Mouse (Mus musculus) lung, postnatal 14 days (tissue): ENCODE measurements around the gene Gm19684.
"Not testable (repeated sequence)": the region's sequence is repeated elsewhere in the genome, so short reads cannot be mapped to it uniquely, and the experiment has no call there.

Experiments used
- DNase-seq: peaks from one replicate; pipeline ENCODE4 v3.0.0; 2021

The Gm19684 gene

DNA sequence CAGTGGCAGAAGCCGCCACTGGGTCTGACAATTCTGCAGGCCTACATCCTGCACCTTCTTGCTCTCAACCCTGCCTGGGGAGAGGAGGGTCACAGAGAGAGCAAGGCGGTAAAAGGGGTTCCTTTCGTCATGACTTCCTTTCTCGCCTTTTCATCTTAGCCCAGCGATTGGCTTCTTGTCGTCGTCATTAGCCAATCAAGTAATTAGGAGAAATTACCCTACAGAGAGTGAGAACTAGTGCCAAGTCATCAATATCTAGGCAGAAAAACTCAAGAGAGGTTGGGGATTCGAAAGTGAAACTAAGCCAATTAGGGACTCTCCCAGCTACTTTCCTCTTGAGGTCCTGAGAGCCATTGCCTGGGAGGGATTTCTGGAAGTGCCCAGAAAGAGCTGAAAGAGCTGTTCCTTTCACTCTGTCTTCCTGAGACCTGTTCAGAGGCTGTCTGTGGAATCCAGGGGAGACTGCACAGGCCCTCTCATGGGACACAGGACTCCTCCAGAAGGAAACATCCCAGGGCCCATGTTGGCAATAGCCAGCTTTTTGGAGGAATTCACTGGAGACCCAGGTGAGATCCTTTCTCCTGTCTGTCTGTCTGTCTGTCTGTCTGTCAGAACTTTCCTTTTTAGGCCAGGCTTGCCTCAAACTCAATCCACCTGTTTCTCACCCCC is at the start of gene Gm19684:
Gm19684 (plus strand) TSS at position 327 of the 669 bp plus-strand sequence.
- DNase-seq, result peak; percentile 57

DNA sequence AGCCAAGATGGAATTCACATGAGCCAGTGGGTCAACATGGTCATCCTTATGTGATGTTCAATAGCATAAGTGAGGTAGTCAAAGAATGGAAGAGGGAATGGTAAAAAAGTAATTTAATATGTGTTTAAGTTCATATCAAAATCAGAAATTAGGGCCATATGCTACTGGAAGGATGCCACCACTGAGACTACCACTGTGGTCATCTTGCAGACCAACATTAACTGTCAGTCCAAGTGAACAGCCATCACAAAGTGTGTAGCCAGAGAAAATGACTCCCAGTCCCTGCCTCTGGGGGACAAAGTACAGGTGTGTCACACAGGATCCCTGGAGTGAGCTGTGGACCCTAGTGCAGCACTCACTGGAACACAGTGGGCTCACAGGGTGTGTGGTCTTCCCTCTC is 39.6 kb upstream of the Gm19684 start:
- not testable (repeated sequence) for DNase-seq

DNA sequence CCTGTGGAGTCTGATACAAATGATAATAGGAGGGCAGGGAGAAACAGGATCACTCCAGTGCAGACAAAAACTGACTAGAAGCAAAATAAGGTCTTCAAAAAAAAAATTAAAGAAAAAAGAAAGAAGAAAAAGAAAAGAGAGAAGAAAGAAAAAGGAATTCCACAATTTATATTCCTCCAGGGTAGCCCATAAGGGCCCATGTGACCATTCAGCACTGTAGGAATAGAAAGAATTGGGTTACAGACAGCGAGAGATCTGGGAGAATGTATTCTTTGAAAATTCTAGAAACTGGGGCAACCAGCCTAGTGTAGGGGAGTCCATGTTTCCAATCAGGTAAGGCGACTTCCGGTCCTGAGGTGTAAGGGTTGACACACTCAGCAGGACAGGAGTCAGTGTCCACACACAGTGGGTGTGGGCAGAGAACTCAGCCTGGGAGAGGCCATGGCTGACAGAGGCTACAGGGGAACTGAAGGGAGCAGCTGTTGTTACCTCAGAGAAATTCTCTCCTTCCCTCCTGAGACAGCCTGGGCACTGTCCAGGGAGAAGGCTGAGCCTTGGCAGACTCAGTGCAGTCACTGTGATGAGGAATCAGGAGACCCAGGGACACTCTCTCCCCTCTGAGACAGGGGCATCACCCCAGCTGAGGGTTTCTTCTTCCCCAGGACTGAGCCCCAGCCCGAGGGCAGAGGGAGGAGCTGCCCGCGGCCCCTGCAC is 38.8 kb upstream of the Gm19684 start:
- not testable (repeated sequence) for DNase-seq

DNA sequence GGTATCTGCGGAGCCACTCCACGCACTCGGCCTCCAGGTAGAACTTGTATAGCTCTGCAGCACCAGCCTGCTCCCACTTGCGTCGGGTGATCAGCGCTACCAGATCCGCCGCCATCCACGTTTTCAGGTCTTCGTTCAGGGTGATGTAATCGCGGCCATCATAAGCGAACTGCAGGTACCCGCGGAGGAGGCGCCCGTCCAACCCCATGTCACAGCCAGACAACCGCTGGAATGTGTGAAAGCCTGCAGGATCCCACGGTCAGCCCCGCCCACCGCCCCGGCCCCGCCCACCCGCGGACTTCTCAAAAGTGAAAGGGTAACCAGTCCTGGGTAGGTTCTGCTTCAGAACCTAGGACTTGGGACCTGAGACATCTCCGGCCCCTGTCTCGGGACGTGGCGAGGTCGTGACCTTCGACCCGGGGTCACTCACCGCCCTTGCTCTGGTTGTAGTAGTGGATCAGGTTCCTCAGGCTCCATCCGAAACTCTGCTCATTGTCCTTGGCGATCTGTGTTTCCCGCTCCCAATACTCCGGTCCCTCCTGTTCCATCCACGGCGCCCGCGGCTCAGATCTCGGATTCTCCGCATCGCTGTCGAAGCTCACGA is 38.1 kb upstream of the Gm19684 start:
- peak; percentile 6 for DNase-seq

DNA sequence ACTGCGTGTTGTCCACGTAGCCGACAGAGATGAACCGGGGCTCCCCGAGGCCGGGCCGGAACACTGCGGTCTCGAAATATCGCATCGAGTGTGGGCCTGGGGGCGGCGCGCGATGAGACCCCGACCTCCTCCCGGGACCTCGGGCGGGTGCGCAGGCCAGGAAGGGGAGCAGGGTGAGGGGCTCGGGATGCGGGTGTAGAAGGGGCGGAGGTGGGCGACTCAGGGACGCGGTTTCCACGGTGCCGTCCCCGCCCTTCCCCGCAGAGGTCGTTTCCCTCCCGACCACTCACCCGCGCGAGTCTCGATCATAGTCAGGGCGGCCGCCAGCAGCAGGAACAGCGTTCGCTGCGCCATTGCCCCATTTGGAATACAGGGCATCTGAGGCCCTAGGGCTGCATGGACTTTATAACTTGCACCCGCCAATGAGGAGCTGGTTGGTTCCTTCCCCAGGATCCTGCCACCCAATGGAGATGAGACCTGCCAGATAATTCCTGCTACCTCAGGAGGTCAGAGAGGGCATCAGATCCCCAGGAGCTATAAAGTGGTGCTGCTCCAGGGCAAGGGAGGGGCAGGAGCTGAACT is 37.5 kb upstream of the Gm19684 start:
- DNase-seq, result no peak

DNA sequence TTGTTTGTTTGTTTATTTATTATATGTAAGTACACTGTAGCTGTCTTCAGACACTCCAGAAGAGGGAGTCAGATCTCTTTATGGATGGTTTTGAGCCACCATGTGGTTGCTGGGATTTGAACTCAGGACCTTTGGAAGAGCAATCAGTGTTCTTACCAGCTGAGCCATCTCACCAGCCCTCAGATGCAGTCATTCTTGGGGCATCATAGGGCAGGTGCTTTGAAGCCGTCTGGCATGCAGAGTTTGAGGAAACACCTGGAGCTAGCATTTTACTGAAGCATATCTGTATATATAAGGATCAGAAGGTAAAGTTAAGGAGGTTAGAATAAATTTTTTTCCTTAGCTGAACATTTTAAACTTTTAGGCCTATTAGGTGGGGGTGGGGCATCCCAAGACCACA is 35.5 kb upstream of the Gm19684 start:
- DNase-seq, result not testable (repeated sequence)

DNA sequence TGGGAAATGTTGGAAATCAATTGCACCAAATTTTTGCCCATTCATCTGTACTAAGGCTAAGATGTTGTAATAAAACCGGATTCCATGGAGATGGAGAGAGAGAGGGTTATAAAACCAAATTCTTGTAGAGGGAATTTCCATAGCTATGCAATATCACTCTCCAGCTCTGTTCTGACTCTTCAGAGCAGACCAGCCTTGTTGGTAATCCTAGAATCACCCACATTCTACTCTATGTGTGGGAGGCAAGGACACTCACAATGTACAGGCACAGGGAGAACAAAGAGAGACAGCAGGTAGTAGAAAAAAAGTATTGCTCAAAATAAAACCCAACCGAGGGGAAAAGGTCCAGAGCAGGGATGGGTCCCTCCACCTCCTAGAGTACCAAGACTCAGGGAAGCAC is 29.5 kb upstream of the Gm19684 start:
- not testable (repeated sequence) for DNase-seq

DNA sequence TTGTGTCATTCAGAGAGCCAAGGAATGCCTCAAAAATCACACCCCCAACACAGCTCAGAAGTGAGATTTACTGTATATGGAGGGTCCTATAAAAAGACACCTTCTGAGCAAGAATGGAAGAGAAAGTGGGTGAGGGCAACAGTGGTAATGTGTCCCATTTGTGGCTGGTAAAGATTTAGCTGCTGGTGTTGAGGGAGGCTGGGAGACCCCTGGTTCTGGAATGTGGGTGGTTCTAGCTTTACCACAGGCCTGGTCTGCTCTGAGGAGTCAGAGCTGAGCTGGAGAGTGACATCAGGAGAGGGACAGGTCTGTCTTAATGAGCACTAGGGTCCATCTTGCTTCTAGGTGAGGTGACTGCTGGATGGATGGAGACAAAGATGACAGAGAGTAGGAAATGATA is 29.0 kb upstream of the Gm19684 start:
- not testable (repeated sequence) for DNase-seq

DNA sequence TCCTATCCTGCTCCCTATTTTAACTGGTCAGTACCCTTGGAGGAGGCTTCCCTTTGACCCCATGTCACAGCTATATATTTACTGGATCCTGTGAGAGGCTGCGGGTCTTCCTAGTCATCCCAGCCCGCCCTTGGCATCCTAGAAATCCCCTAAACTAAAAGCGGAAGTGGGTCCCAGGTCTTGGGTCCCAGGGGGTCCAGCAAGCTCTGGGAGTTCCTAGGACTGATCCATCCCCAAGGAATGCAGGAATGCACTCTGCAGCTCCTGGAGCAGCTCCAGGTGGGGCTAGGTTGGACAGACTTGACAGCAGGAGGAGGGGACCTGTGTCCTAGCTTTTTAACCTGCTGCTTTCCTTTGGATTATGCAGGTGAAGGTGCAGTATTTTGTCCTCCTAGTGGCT is 27.5 kb upstream of the Gm19684 start:
- DNase-seq, result no peak

DNA sequence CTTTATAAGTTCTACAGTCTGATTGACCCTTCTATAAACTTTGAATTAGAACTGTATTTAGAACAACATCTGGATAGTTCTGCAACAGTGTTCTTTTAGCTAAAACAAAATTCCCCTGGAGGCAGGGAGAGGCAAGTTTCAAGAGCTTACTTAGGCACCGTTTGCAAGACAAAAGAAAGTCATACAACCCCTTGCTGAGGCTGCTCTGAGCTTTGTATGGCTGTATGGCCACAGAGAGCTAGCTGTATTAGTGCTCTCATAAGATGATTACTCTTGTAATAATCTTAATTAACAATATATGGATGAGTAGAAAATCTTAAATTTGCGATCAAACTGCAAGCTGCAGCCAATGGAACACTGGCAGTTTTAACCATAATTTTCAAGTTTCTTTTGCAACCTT is 21.9 kb upstream of the Gm19684 start:
- DNase-seq, result not testable (repeated sequence)

DNA sequence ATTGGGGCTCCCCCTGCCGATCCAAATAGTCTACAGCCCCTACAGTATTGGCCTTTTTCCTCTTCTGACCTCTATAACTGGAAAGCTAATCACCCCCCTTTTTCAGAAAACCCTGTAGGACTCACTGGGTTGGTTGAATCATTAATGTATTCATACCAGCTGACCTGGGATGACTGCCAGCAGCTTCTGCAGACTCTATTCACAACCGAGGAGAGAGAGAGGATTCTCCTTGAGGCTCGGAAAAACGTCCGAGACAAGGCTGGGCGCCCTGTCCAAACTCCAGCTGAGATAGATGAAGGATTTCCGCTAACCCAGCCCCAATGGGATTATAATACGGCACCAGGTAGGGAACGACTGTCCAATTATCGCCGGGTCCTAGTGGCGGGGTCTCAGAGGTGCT is 19.4 kb upstream of the Gm19684 start:
- DNase-seq, result not testable (repeated sequence)

DNA sequence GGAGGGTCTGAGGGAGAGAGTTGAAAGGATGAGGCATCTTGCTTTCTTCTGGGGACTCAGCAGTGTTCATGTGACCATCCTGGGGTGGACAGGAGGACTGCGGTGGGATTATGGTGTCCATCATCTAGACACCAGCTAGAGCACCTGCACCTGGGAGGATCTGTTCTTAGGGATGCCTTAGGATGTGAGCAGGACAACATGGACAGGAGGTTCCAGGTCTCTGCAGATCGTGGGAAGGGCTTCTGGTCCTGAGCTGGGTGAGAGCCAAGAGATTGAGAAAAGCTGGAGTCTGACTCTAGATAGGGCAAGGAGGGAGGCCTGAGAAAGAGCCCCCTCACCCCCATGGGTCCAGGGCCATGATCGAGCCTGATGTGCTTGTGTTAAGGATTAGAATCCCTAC is 11.3 kb upstream of the Gm19684 start:
- DNase-seq, result not testable (repeated sequence)

DNA sequence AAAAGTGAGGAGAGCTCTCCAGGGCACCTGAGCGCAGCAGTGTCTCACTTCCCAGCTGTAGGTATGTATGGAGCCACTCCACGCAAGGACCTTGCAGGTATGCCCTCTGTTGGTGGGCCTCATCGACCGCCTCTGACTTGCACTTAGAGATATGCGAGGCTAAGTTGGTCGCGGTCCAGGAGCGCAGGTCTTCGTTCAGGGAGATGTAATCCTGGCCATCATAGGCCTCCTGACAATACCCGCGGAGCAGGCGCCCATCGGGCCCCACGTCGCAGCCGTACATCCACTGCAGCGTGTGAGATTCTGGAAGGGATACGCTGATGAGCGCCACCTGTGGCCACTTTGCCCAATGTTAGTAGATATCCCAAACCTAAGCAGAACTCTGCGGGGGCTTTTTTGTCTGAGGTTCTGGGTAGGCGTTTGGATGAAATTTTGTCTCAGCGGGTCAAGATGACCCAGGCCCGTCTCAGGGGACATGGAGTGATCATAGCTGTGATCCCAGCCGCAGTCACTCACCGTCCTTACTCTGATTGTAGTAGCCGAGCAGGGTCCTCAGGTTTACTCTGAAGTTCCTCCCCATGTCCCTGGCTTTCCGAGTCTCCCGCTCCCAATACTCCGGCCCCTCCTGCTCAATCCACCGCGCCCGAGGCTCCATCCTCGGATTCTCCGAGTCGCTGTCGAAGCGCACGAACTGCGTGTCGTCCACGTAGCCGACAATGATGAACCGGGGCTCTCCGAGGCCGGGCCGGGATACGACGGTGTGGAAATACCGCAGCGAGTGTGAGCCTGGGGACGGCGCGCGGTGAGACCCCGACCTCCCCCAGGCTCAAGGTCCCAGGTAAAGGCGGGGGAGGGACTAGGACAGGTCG is 10.6 kb upstream of the Gm19684 start:
- not testable (repeated sequence) for DNase-seq

DNA sequence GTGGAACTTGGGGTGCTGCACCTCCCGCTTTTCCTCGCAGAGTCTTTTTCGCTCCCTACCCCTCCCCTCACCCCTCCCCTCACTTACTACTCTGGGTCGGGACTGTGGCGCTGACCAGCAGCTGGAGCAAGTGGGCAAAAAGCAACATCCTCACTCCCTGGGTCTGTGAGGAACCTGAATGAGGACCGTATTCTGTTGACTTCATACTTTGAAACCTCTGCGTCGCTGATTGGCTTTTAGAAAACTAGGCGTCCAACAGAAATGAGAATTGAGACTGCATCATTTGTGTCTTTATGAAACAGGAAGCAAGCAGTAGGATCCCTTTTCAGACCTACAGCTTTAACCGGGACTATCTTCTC is 10.0 kb upstream of the Gm19684 start:
- peak; percentile 9 for DNase-seq

DNA sequence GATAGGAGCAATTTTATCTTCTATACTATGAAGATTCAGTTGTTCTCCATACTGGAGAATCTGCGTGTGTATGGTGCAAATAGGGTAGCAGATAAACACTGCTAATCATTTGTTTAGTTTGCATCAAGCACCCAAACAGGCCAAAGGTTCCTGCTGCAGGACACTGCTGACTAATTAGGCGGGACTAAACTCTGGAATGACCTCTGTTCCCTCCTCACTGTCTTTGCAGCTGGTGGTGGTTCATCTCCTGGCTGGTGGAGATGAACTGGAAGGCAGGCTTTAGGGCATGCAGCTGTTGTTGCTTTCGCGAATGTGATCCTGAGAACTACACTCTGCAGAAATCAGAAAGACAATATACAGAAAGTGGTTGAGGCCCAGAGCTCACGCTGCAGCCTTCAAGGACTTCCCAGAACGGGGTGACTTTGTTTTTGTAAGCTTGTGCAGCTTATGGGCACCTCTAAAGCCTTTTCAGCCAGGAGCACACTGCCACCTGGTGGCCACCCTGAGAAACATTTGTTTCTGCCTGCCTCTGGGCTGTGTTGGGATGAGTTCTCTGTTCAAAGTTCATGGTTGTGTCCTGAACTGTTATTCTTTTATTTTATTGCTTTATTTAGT is 7.4 kb upstream of the Gm19684 start:
- DNase-seq, result peak; percentile 36

DNA sequence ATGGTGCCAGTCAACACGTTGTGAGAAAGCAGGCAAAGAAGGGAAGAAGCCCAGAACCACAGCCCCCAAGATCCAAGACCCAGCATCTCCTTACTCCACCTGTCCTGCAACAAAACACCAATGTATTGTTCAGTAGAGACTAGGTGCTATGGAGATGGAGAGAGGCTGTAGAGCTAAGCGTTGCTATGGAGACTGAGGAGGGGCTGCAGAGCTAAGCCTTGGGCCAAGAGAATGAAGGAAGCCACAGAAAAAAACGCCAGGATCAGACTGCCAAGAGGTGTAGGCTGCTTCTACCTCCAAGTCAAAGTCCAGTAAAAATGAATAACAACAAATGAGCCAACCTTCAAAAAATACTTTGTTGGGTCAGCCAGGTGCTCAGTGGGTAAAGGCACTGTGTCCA is 4.9 kb upstream of the Gm19684 start:
- not testable (repeated sequence) for DNase-seq

DNA sequence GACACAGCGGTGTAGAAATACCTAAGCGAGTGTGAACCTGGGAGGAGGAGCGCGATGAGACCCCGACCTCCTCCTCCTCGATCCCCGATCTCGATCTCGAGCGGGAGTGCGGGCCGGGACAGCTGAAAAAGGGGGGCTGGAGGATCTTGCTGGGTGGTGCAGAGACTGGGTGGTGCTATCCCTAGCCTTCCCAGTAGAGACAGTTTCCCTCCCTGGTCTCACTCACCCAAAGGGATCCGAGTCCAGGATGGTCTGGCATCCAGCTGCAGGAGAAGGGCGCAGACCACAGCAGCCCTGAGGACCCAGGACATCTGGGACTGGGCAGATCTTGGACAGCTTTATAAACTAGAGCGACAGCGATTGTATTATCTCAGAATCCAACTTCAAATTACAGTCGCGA is 639 bp upstream of the Gm19684 start:
- not testable (repeated sequence) for DNase-seq

DNA sequence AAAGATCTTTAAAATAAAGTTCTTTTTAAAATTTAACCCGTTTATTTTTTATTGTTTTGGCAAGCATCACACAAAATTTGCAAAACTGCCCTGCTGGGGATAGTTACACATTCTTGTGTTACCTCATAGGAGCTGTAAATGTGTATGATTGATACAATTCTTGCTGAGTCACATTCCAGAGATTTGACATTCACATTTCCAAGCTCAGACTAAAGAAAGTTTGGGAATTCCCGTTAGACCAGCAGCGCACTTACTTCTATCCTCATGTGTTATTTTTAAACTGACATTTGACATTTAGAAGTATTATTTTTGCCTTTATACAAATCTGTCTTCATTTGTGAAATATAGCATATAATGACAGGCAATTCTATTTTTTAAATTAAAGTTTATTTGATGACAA is 2.6 kb downstream of the Gm19684 start:
- not testable (repeated sequence) for DNase-seq

DNA sequence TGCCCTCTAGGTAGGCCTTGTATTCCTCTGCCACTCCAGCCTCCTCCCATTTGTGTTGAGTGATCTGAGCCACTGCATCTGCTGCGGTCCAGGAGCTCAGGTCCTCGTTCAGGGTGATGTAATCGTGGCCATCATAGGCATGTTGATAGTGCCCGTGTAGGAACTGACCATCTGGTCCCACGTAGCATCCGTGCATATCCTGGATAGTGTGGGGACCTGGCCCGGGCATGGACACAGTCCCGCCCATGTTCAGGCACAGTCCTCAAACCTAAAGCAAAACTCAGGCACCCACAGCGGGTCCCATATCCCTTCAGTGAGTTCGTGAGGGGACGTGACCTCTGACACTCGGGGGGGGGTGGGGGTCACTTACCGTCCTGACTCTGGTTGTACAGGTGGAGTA is 7.0 kb downstream of the Gm19684 start:
- not testable (repeated sequence) for DNase-seq

DNA sequence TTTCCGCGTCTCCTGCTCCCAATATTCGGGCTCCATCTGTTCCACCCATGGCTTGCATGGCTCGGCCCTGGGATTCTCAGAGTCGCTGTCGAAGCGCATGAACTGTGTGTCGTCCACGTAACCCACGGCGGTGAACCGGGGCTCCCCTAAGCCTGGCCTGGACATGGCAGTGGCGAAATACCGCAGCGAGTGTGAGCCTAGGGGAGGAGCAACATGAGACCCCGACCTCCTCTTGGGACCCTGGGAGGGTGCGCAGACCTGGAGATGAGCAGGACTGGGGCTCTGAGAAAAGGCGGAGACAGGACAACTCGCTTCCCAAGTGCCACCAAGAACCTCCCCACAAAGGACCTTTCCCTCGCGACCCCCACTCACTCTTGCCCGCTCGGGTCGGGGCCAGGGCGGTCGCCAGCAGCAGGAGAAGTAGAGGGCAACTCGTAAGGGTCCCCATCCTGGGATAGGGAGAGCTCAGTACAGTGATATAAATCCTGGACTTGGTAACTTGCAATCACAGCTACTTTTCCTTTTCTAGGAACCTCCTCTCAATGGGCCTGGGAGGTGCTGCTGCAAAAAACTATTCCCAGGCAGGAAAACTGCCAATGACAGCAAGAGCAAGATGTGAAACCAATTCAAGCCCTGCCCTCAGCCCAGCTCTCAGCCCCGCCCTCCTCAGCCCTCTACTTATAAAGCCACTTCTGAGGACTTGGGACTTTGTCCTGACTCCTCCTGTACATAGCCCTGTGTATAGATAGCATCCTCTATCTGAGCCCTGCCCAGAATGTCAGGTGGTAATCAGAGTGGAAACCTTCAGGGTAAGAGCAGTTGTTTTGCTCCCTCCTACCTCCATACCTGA is 7.7 kb downstream of the Gm19684 start, which contains the start of gene Gm7030:
Gm7030 (minus strand) TSS at position 458 of the 850 bp plus-strand sequence.
- peak; percentile 9 for DNase-seq
